ENCODE assay signal across 9 mouse cellular contexts in genomic region chr1:181257585-181258555, GRCm38 (mm10). TPM values are rescaled to one million over a fixed set of nuclear protein-coding genes. Genes with fewer than 3 reads are reported as not detected.
DNase-seq lines count a peak whose midpoint lies in the region; ATAC-seq and TF ChIP-seq lines count a peak whose summit lies in the region.
"Had no signal": no experiment of that assay in that cellular context is flagged by ENCODE, and none has a peak within 500 bp of the region (broad histone marks: within the 10 kb centered on the region; RNA-seq: fewer than 3 reads in every experiment).

No protein-coding gene starts in this region.

- H3K4me2 ChIP-seq in midbrain, embryonic 16.5 days (ENCODE audit: low read length) = no peak overlapping the region
- H3K4me2 ChIP-seq in embryonic facial prominence, embryonic 14.5 days (ENCODE audit: low read depth, low read length) = peak overlapping the region; percentile 81
- H3K4me2 ChIP-seq in liver, postnatal 0 days (ENCODE audit: low read depth, low read length) = peak overlapping the region; percentile 81

- ATAC-seq in midbrain, embryonic 16.5 days = no peak
- ATAC-seq in embryonic facial prominence, embryonic 14.5 days (ENCODE audit: low read depth) = no peak
- ATAC-seq in liver, postnatal 0 days = peak; percentile 38

- H3K27me3 ChIP-seq in midbrain, embryonic 10.5 days (ENCODE audit: low read depth, poor library complexity, severe bottlenecking) = peaks cover 31% of the 10 kb centered on the region
- 0 out of 2 replicates have a peak, but pooled peaks cover 3% of the 10 kb centered on the region for H3K27me3 ChIP-seq in midbrain, embryonic 16.5 days (ENCODE audit: control insufficient read depth, insufficient read depth, low read depth, low read length)
- no peaks in the 10 kb centered on the region for H3K27me3 ChIP-seq in embryonic facial prominence, embryonic 14.5 days (replicated peaks; ENCODE audit: control insufficient read depth, insufficient read depth, low read length)
- no peaks in the 10 kb centered on the region for H3K27me3 ChIP-seq in liver, postnatal 0 days (ENCODE audit: insufficient read depth, low read length)
- H3K27me3 ChIP-seq: neural tube, embryonic 12.5 days had no signal

- H3K9ac ChIP-seq in midbrain, embryonic 16.5 days (ENCODE audit: low read depth, low read length) = no peak overlapping the region
- no peak overlapping the region for H3K9ac ChIP-seq in embryonic facial prominence, embryonic 14.5 days (ENCODE audit: low read depth, low read length)
- peak overlapping the region; percentile 78 for H3K9ac ChIP-seq in liver, postnatal 0 days (replicated peaks)

- H3K36me3 ChIP-seq in midbrain, embryonic 10.5 days = no peaks in the 10 kb centered on the region
- H3K36me3 ChIP-seq in midbrain, embryonic 16.5 days (ENCODE audit: control insufficient read depth, insufficient read depth, low read length) = no peaks in the 10 kb centered on the region
- H3K36me3 ChIP-seq in embryonic facial prominence, embryonic 14.5 days (ENCODE audit: control insufficient read depth, insufficient read depth, low read length) = no peaks in the 10 kb centered on the region
- no peaks in the 10 kb centered on the region for H3K36me3 ChIP-seq in liver, postnatal 0 days (replicated peaks; ENCODE audit: insufficient read depth, low read length)
- H3K36me3 ChIP-seq: neural tube, embryonic 12.5 days had no signal

- no peaks in the 10 kb centered on the region for H3K9me3 ChIP-seq in midbrain, embryonic 10.5 days (replicated peaks)
- no peaks in the 10 kb centered on the region for H3K9me3 ChIP-seq in midbrain, embryonic 16.5 days (replicated peaks; ENCODE audit: control insufficient read depth, low read length, poor library complexity, severe bottlenecking)
- no peaks in the 10 kb centered on the region for H3K9me3 ChIP-seq in embryonic facial prominence, embryonic 14.5 days (ENCODE audit: control insufficient read depth, low read length)
- H3K9me3 ChIP-seq in liver, postnatal 0 days (ENCODE audit: low read length) = no peaks in the 10 kb centered on the region
- H3K9me3 ChIP-seq: neural tube, embryonic 12.5 days had no signal

- intact Hi-C loops in left cerebral cortex, postnatal 14 days (cut with DNase I) = no loop called here

- DNase-seq in midbrain, embryonic 10.5 days (ENCODE audit: low spot score) = no peak
- DNase-seq in embryonic facial prominence, embryonic 14.5 days (ENCODE audit: low spot score) = no peak
- peak; percentile 50 for DNase-seq in heart, postnatal 4 days
- DNase-seq in liver, postnatal 0 days = peak; percentile 81
- no peak for DNase-seq in urinary bladder, postnatal 25 days (ENCODE audit: low spot score)
- DNase-seq in left cerebral cortex, postnatal 14 days (ENCODE audit: low spot score in 2 of 2) = no peak
- no peak for DNase-seq in frontal cortex, adult 2 months (ENCODE audit: extremely low spot score in 1 of 2, low spot score in 1 of 2)

- H3K4me3 ChIP-seq in midbrain, embryonic 10.5 days = no peak overlapping the region
- H3K4me3 ChIP-seq in midbrain, embryonic 16.5 days (ENCODE audit: low read depth, low read length) = no peak overlapping the region
- H3K4me3 ChIP-seq in embryonic facial prominence, embryonic 14.5 days (ENCODE audit: low read depth, low read length) = no peak overlapping the region
- H3K4me3 ChIP-seq in liver, postnatal 0 days (ENCODE audit: low read depth, low read length) = peak overlapping the region; percentile 47

- WGBS in midbrain, embryonic 10.5 days = 71% methylated on average over 20 of the region's 20 CpGs
- WGBS in midbrain, embryonic 16.5 days = 79% methylated on average over 20 of the region's 20 CpGs
- WGBS in embryonic facial prominence, embryonic 14.5 days = 69% methylated on average over 20 of the region's 20 CpGs
- 38% methylated on average over 20 of the region's 20 CpGs for WGBS in liver, postnatal 0 days (ENCODE audit: insufficient replicate concordance)

- peaks cover 50% of the 10 kb centered on the region for H3K4me1 ChIP-seq in midbrain, embryonic 10.5 days
- peaks cover 13% of the 10 kb centered on the region for H3K4me1 ChIP-seq in midbrain, embryonic 16.5 days (ENCODE audit: control insufficient read depth, insufficient read depth, low read length)
- H3K4me1 ChIP-seq in embryonic facial prominence, embryonic 14.5 days (ENCODE audit: control insufficient read depth, insufficient read depth, low read length) = peaks cover 14% of the 10 kb centered on the region
- H3K4me1 ChIP-seq in liver, postnatal 0 days (ENCODE audit: insufficient read depth) = peaks cover 65% of the 10 kb centered on the region

- no peak for TF ChIP-seq EP300 in liver, postnatal 0 days (IDR thresholded peaks at IDR 0.05; ENCODE audit: low read depth)

- peak overlapping the region; percentile 6; the same call in 1 of the 2 replicates for H3K27ac ChIP-seq in midbrain, embryonic 10.5 days (replicated peaks)
- H3K27ac ChIP-seq in midbrain, embryonic 16.5 days (ENCODE audit: low read length) = no peak overlapping the region
- peak overlapping the region; percentile 39; the same call in 1 of the 2 replicates for H3K27ac ChIP-seq in embryonic facial prominence, embryonic 14.5 days (replicated peaks; ENCODE audit: low read depth, low read length)
- H3K27ac ChIP-seq in liver, postnatal 0 days (ENCODE audit: low read depth) = peak overlapping the region; percentile 100
- H3K27ac ChIP-seq: neural tube, embryonic 12.5 days had no signal

- no peak for TF ChIP-seq CTCF in liver, postnatal 0 days (IDR thresholded peaks at IDR 0.05; ENCODE audit: low read depth)

RNA-seq across cellular contexts. Expression of gene Wdr26, which starts 46.1 kb away (rescaled TPM):
- 29.8 and 33.8 TPM in 2 replicates for polyA plus RNA-seq in midbrain, embryonic 10.5 days (2016; fragmentation: Nextera tagmentation; extraction: Ambion mirVana)
- polyA plus RNA-seq in midbrain, embryonic 16.5 days (2015; fragmentation: Nextera tagmentation; extraction: Ambion mirVana) = 32.7 and 33.7 TPM in 2 replicates
- 41.7 and 50.8 TPM in 2 replicates for polyA plus RNA-seq in embryonic facial prominence, embryonic 14.5 days (2014; fragmentation: Nextera tagmentation; extraction: Ambion mirVana)
- total RNA-seq in heart, postnatal 4 days (2021) = 100 to 1,000 TPM; 137 to 138 TPM
- 39.4 and 40.1 TPM in 2 replicates for polyA plus RNA-seq in liver, postnatal 0 days (2015; fragmentation: Nextera tagmentation; extraction: Ambion mirVana)
- total RNA-seq in left cerebral cortex, postnatal 14 days (2021) = 100 to 1,000 TPM; 119 to 126 TPM
- polyA plus RNA-seq in frontal cortex, adult 2 months (2012; rRNA removed) = 53.0 and 56.8 TPM in 2 replicates

Comparison
In these comparisons a context has a peak if more than half of its experiments do, and no peak if none do; other contexts are left out.
1. DNase-seq: peak in heart, postnatal 4 days (single experiment) and liver, postnatal 0 days (single experiment); none in midbrain, embryonic 10.5 days (single experiment), embryonic facial prominence, embryonic 14.5 days (single experiment), urinary bladder, postnatal 25 days (single experiment), left cerebral cortex, postnatal 14 days (0 of 2) and frontal cortex, adult 2 months (0 of 2).